Mouse (Mus musculus): Measurements from ENCODE around the gene Cpne5.

DNA sequence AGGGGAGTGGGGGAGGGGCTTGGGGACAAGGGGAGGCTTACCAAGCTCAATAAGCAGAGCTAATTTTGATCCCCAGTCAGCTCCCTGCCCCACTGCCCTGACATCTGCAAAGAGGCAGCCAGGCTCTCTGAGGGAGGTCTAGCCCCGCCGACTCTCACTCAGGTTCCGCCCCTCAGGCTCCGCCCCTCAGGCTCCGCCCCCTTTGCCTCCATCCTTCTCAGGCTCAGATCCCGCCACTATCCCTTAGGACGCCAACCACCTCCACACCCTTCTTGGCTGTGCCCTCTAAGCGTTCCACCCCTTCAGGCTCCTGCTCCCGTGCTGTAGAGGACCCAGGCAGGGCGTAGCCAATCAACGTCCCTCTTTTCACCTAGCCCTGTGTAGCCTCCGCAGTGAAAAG is 49.0 kb downstream of the Cpne5 start:
- TF ChIP-seq POLR2A (IDR thresholded peaks at IDR 0.05; ENCODE audit: borderline replicate concordance, low read depth, low read length) (no peak), CTCF (IDR thresholded peaks at IDR 0.05; ENCODE audit: low read depth, low read length) (no peak)

Data from bone marrow macrophage, adult 2 months (primary cell).